Mouse (Mus musculus): ENCODE data around the gene Epb41l5.

Epb41l5 gene

DNA sequence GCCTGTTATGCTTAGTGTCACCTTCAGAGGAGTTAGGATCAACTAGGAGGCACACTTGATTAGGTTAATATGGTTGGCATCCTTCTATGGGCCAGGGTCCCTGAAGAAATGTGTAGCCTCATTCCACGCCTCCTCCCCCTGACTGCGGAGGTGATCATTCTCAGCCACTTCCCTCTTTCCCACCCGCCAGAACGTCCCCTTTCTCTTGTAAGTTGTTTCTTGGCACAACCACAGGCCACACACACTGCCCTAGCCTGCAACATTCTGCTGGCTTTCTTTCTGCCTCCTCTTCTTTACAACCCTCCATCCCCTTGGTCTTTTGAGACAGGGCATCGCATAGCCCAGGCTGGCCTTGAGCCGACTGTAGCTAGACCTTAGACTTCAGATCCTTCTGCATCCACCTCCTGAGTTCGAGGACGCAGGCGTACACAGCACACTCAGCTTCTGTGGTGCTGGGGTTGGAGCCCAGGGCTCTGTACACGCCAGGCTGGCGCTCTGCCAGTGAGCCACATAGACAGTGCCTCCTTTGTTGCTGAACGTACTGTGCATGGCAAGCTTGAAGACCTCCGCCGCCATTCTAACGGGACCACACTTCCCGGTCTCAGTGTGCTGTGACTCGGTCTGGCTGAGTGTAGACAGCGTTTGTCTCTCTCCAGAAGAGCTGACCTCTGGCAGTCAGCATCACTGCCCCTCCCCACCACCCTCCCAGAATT, 115.6 kb downstream of the Epb41l5 start:
- no peak for DNase-seq (ENCODE audit: low read depth, low spot score)

DNA sequence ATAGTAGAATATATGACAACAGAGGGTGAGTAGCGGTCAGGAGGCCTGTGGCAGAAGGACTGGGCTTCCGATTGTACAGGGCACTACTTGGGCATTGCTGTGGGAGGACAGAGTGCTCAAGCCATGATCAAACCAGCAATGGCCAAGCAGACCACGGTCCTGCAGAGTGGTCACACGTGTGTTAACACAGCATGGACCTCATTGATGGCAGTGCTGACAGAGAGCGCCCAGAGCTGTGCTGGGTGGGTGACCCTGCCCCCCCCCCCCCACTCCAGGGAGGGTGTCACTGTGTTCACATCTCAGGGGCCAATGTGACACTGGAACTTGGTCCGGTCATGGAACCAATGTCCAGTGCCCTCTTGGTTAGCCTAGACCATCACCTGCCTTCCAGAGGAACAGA, 116.6 kb downstream of the Epb41l5 start:
- no peak for DNase-seq (ENCODE audit: low read depth, low spot score)

DNA sequence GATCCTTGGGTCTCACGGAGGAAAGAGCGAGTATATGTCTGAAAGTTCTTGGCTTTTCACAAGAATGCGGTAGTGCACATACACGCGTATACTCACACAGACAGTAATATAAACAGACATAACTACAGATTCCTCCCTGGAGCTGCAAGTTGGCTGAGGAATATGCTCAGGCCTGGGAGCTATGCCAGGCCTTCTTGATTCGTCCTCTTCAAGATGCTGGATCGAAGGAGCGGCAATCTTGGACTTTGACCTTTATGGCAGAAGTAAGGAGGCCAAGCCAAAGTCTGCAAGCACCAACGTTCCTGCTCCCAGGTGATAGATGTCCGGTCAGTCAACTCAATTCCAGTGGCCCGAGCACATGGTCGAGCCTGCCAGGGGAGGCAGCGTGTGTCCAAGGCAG, 117.9 kb downstream of the Epb41l5 start:
- DNase-seq (ENCODE audit: low read depth, low spot score) = no peak

DNA sequence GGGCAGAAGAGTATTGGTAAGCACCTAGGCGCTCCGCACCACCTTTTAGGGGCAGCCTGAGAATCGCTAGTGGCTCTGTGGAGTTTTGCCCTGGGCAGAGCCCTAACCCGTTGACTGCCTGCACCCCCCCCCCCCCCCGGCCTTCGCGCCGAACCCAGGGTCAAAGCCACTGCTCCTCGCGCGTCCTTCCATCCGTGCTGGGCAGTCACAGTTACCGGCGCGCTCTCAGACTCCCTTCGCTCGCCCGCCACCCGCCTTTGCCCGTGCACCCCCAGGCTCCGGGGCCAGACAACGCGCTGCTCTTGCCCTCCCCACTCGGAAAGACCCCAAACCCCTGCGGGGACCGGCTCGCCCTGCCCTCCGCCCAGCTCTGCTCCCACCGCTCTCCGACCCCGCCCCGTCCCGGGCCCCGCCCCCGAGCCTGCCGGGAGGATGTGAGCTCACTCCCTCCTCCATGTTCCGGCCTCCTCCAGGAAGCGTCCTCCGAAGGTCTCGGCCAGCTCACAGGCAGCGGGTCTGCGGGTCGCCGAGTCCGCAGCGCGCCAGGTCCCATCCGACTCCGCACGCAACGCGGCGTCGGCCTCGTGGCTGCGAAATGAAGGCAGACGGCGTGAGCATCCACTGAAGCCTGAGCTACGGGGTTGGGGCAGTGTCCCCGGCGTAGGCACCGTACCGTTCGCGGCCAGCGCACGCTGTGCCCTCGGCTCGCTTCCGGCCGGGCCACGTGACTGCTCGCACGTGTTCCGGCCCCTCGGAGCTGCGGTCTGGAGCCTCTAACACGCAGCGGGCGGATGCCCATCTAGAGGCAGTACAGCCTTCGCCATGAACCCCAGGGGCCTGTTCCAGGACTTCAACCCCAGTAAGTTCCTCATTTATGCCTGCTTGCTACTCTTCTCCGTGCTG, 122.9 kb downstream of the Epb41l5 start, which contains the start of gene Tmem185b:
Gene Tmem185b (plus strand): TSS at position 472 of the 903 bp plus-strand sequence.
- DNase-seq (ENCODE audit: low read depth, low spot score) = peak; percentile 79

DNA sequence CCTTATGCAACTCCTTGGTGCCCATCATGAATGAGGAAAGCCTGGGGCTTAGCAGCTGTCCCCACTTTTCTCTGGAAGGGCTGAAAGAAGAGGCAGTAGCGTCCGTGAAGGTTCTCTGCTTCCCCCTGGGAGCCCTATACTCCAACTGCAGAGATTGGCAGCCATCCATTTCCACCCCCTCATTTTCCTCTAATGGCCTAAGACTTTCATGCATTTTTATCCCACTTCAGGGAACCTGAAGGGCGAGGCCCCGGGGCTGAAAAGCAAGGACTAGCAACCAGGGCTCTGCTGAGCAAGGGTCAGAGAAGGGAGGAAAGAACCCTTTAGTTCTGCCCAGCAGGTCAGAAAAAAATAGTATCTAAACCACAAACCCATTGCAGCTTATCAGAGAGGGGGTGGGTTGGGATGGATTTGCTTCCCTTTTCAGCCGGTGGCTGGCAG, 123.8 kb downstream of the Epb41l5 start:
- DNase-seq (ENCODE audit: low read depth, low spot score) = no peak

DNA sequence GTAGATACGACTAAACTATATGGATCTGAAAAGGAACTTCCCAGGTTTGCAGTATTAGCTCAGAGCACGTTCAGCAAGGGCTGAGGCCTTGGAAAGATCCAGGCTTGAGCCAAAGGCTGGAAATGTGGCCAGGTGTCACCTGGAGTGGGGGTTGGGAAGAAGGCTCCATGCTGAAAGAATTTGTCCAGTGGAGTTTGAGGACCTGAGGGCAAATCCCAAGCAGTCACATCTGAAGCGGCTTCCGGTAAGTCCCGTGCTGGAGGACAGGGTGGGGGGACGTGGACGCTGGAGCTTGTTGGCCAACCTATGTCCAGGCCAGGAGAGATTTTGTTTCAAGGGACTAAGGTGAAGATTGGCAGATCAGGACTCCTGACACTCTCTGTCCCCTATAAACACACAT, 125.0 kb downstream of the Epb41l5 start:
- no peak for DNase-seq (ENCODE audit: low read depth, low spot score)

DNA sequence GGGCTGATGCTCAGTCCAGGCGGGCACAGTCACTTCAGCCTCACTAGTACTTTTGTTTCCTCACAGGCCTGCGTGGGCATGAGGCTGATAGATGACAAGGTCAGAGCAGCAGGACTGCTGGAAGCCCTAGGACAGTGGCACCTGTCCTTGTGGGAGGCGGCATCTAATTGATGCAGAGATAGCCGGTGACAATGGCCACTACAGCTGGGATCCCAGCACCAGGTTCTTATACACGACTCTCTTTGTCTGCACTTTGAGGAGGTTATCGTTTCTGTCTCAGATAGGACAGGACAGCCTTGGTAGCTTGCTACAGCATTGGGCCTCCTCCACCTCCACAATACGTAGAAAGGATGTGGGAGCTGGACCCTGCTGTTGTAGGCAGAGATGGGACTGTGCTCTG, 125.4 kb downstream of the Epb41l5 start:
- DNase-seq (ENCODE audit: low read depth, low spot score) = no peak

DNA sequence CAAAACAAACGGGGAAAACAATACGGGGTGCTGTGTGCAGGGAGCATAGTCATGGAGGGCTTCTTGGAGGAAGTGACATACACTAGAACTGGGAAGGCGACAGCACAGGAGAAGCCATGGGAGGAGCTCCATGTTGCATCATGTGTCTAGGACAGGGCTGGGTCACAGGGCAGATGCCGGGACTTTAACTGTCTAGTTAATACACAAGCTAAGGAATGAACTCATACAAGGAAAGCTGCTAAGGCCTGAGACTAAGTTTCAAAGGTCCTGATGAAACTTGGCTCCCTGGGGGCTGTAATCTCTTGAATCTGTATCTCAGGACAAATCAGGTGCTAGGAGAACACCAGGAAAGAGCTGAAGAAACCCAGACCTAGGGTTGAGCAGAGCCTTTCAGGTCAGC, 126.1 kb downstream of the Epb41l5 start:
- no peak for DNase-seq (ENCODE audit: low read depth, low spot score)

DNA sequence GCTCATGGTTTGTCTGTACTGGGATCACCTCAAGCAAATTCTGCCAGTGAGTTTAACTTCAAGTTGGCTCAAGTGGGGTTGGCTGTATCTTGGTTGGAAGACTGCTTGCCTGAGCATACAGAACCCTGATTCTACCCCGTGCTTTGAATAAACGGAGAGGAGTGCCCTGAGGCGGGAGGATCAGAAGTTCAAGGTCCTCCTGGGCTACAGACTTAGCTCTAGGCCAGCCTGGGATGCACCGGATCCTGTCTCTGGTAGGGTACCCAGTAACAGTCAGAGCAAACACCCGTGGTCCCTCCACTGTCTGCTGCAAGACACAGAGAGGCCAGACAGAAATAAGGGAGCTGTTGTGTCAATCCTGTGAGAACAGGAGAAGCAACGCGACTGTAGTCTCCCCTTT, 127.1 kb downstream of the Epb41l5 start:
- DNase-seq (ENCODE audit: low read depth, low spot score) = no peak

DNA sequence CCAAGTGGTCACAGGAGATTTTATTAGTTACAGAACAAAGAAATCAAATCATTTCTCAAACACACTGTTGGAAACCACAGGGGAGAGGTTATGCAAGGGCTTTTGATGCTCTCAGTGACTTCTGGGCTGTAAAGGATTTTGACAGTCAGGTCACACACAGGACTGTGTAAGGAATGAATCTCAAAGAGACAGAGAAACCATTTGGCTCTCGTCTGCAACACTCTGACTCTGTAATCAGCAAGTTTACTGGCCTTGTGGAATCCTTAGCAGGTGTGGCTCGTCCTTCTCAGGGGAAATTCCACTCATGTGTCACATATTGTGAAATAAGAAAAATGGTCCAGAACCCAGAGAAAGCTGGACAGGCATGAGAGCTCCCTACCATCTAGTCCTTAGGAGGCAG, 127.8 kb downstream of the Epb41l5 start:
- no peak for DNase-seq (ENCODE audit: low read depth, low spot score)

DNA sequence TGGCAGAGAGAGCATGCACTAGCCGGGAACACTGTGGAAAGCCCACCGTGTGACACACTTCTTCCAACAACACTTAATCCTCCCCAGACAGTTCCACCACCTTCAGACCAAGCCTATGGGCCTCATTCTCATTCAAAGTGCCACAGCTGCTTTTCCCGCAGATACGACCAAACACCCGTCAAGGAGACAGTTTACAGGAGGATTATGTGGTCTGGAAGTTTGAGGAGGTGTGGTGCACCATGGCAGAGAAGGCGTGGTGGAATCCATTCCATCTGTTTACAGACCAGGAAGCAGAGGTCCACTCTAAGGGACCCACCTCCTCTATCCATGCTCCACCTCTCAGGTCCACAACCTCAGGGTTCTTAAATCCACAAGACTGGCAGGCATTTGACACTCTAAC, 129.5 kb downstream of the Epb41l5 start:
- no peak for DNase-seq (ENCODE audit: low read depth, low spot score)

DNA sequence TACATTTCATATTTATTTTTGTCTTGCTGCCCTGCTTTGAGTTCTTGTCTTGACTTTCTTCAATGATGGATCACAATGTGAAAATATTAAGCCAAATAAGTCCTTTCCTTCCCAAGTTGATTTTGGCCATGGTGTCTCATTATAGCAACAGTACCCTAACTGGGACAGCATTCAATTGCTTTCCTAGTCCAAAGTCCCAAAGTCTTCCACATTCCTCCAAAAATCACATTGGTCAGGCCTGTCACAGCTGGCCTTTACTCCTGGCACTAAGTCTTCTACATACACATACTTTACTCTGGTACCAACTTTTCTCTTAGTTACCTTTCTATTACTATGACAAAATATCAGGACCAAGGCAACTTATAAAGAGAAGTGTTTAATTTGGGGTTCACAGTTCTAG, 130.0 kb downstream of the Epb41l5 start:
- no peak for DNase-seq (ENCODE audit: low read depth, low spot score)

DNA sequence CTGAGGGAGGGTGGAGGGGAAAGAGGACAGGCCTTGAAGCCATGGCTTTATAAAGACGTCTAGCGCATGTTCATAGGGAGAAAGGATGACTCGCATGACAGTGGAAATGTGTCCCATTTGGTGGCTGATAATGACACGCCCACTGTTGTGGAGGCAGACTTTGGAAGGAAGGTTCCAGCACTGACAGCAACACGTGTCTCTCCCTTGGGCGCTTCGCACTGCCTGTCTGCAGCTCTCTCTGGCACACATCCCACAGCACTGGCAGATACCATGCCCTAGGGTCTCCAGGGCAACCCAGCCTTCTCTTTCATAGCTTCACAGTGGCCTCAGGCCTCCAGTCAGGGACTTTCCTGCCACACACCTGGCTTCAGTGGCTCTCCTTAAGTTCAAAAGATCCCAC, 130.7 kb downstream of the Epb41l5 start:
- DNase-seq (ENCODE audit: low read depth, low spot score) = no peak

DNA sequence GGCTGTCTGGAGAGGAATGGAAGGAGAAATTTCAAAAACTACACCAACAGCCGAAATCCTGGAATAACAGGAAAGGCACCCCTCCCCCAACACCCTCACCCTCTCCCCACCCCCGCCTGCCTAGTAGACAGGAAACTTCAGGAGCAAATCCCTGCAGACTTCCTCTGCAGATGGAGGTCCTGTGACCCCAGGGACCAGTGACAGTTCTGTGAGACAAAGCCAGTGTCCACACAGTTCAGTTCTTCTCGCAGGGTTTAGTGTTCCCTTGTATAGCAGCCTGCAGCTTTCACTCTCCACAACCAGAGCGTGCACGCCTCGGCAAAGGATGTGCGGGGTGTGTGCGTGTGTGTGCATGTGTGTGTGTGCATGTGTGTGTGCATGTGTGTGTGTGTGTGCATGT, 137.9 kb downstream of the Epb41l5 start:
- DNase-seq (ENCODE audit: low read depth, low spot score) = no peak

DNA sequence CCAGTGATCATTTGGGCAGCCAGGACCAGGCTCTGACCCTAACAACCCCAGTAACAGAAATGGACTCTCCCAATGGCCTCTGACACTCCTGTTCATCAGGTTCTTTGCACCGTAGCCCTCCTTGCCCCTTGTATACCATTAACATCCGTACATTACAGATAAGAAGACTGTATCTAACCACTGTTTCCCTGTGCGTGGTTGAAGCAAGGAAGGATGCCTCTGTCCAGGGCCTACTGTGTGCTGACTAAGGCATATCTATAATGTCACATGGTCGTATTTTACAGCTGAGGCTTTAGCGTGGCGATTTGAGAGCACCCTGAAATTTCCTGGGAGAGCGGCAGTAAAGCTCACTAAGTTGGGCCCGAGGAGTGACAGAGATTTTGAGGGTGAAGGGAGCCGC, 138.4 kb downstream of the Epb41l5 start:
- DNase-seq (ENCODE audit: low read depth, low spot score) = no peak

DNA sequence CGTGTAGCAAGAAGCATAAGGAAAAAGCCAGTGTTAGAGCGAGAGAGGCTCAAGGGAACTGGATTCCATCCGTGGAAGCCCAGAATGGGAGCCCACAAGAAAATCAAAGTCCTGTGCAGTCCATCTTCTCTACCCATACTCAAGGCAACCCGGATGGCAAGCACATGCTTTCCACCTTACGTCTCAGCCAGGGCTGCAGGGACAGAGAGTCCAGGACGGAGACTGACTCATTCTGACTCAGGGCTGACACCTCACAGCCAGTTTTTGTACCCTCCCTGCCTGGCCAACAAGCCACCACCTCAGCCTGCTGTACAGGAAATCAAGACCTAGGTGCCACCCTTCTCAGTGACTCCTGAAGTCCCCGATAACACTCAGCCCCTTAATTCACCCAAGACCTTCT, 139.3 kb downstream of the Epb41l5 start:
- DNase-seq (ENCODE audit: low read depth, low spot score) = no peak

DNA sequence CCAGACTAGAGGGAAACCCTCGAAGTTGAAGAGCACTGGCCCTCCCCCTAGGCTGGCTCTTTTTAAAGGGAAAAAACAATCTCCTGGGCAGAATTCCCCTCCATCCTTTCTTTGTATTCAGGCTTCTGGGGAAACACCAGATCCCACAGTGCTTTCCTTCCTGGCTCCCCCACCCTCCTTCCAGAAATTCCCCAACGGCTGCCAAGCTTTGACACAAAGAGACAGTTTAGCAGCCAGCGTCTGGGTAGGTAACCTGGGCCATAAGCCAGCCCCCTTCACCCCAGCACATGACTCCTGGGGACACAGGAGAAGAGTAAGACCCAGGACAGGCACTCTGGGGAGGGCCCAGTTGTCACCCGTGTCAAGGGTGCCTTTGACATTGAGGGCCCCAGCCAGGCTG, 140.3 kb downstream of the Epb41l5 start:
- DNase-seq (ENCODE audit: low read depth, low spot score) = no peak

DNA sequence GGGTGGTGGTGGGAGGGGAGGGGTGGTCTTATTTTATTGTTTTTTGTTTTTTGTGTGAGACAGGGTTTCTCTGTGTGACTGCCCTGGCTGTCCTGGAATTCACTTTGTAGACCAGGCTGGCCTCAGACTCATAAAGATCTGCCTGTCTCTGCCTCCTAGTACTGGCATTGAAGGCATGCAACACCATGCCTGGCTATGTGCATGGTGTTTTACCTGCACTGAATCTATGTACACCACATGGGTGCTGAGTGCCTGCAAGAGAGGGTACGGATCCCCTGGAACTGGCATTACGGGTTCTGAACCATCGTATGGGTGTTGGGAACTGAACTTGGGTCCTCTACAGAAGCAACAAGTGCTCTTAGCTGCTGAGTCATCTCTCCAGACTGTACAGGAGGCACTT, 142.8 kb downstream of the Epb41l5 start:
- DNase-seq (ENCODE audit: low read depth, low spot score) = no peak

DNA sequence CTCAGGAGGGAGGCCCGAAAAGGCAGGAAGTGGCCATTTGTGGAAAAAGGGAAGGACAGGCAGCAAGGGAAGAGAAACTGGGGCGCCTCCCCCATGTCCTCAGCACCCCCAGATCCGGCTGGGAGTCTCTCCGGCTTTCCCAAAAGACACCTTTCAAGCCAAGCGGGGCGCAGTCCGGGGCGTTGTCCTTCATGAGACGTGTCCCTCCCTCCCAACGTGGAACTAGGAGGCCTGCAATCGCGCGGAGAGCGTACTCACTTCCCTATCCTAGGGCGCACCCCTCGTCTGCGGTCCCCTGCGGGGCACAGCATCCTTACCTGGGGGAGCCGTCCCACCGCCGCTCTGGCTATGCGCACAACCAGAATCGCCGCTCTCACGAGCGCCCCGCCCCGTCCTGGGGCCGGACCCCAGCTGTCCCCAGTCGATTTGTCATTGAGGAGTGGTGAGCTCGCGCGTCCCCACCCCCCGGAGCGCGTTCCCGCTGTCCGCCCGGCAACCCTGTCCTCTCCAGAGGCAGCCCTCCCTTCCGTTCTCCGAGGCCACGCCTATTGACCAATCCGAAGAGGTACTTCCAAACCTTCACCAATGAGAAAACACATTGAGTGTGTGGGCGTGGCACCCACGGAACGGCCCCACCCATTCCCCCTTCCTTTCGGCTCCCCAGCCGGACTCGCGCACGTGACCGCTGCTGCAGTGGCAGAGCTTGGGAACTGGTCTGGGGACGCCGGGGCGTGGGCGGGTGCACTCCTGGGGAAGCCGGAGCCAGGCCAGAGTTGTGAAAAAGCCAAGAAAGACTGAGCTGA, 144.3 kb downstream of the Epb41l5 start, which contains the start of gene Ralb:
Gene Ralb (minus strand): TSS at position 535 of the 803 bp plus-strand sequence.
- DNase-seq (ENCODE audit: low read depth, low spot score) = peak; percentile 92

DNA sequence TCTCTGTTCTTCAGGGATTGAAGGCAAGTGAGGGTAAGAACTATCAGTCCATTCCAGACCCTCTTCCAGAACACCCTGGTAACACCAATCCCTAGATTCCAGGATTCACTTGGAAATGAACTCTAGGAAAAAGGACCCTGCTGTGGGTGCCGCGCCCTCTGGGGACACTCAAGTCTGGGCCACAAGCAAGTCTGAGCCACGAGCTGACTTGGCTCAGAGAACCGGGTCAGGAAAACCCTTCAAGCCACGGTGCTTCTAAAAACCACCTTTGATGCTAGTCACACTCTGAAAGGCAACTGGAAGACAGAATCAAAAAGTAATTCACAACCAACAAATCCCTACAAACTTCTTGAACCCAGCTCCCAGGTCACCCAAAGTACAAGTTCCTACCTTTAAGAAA, 145.0 kb downstream of the Epb41l5 start:
- DNase-seq (ENCODE audit: low read depth, low spot score) = no peak

DNA sequence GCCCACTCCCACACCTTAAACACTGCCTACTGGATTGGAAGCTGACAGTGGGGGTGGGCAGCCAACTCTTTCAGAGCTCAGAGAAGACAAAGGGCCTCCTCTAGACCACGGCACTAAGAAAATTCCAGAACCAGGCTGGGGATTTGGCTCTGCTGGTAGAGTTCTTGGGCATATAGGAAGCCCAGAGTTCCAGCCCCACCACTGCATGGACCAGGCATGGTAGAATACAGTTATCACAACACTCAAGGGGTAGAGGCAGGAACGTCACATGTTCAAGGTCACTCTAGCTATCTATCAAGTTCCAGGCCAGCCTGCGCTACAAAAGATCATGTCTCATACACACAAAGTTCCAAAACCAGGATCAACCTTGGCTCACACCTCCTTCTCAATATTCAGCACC, 145.6 kb downstream of the Epb41l5 start:
- no peak for DNase-seq (ENCODE audit: low read depth, low spot score)

DNA sequence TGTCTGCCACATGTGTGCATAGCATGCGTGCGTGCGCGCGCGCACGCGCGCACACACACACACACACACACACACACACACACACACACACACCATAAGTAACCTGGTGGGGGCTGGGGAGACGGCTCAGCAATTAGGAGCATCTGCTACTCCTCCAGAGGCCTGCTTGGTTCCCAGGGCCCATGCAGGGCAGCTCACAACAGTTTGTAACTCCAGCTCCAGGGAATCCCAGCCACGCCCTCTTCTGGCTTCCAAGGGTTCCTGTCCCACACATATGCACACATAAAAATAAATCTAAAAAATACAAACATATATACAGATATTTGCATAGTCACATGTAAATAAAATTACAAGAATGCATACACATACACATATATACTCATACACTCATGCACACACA, 146.1 kb downstream of the Epb41l5 start:
- DNase-seq (ENCODE audit: low read depth, low spot score) = no peak
